Mouse (Mus musculus) kidney, adult 2 months (tissue): ENCODE results near the gene Slc27a3. TPM values are rescaled to one million over a fixed set of nuclear protein-coding genes. Genes with fewer than 3 reads are reported as not detected.

ENCODE experiments used
- DNase-seq: peaks from one replicate; pipeline ENCODE4 v3.0.0; 2021
- H3K27ac ChIP-seq: fragments of 200-500 bp; 2 replicates; pipeline ENCODE4 v1.5.1; 2012; ENCODE audit warnings: low read depth, low read length, control low read depth, inconsistent platforms; ENCODE audit not compliant: insufficient read depth
- H3K27me3 ChIP-seq: fragments of 200-500 bp; replicated peaks from 2 replicates; pipeline ENCODE4 v1.6.1; 2012; ENCODE audit warnings: mild to moderate bottlenecking, moderate library complexity, low read length, inconsistent platforms; ENCODE audit not compliant: control insufficient read depth, insufficient read depth
- H3K36me3 ChIP-seq: fragments of 200-500 bp; 2 replicates; pipeline ENCODE4 v1.6.1; 2012; ENCODE audit warnings: mild to moderate bottlenecking, moderate library complexity, low read length, inconsistent platforms; ENCODE audit not compliant: control insufficient read depth, insufficient read depth
- H3K4me1 ChIP-seq: fragments of 200-500 bp; 2 replicates; pipeline ENCODE4 v1.6.1; 2011; ENCODE audit warnings: low read length; ENCODE audit not compliant: control insufficient read depth, insufficient read depth
- H3K4me3 ChIP-seq: fragments of 200-500 bp; 2 replicates; pipeline ENCODE4 v1.5.1; 2011; ENCODE audit warnings: mild to moderate bottlenecking, low read depth, low read length, control low read depth; ENCODE audit not compliant: insufficient read depth
- CTCF ChIP-seq: fragments of 200-500 bp; conservative IDR thresholded peaks from 2 replicates; pipeline ENCODE4 v1.5.1; 2011; ENCODE audit warnings: low read depth, mild to moderate bottlenecking, control low read depth, low read length, moderate library complexity, mixed read lengths; ENCODE audit not compliant: insufficient read depth, insufficient read length
- POLR2A ChIP-seq: fragments of 200-500 bp; IDR thresholded peaks from one replicate; pipeline ENCODE4 v1.6.1; 2011; ENCODE audit warnings: low read depth, low read length, control low read depth
- WGBS: fragments of 180-500 bp; shearing (Covaris S2); methylation state at CpG from one replicate; pipeline ENCODE4 v1.1.7; 2018; 5-methylcytosine and 5-hydroxymethylcytosine counted together
- polyA plus RNA-seq: library from polyadenylated mRNA; depleted of rRNA; stranded (reverse); fragments of >200 nt; gene quantifications from 2 replicates; pipeline ENCODE4 v1.2.3, GENCODE M21; 2012

The Slc27a3 gene
- polyA plus RNA-seq, 1 experiment, result 12.9 TPM

DNA sequence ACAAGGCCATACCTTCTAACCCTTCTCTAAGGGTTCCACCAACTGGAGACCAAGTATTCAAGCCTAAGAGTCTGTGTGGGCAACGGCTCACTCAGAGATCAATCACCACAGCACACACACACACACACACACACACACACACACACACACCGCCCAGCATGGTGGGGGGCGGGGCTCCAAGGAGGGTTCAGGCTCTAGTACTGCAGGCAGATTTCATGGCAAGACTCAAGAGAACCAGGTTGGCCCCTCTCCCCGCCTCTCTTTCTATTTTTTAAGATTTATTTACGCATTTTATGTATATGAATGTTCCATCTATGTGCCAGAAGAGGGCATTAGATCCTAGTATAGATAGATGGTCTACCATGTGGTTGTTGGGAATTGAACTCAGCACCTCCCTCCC lies 16.9 kb downstream of the Slc27a3 start:
- 50% methylated on average over 5 of the region's 5 CpGs for WGBS

GRCm38 (mm10) chr3:90371857-90372256 lies 17.9 kb downstream of the Slc27a3 start:
- H3K27me3 ChIP-seq, result no peaks in the 10 kb centered on the region
- no peak overlapping the region for H3K4me3 ChIP-seq
- TF ChIP-seq POLR2A, result no peak
- TF ChIP-seq CTCF, result no peak
- H3K36me3 ChIP-seq, result no peaks in the 10 kb centered on the region
- no peak for DNase-seq
- no peak overlapping the region for H3K27ac ChIP-seq
- no peaks in the 10 kb centered on the region for H3K4me1 ChIP-seq
- WGBS, result 71% methylated on average over 7 of the region's 7 CpGs

More for the DNA sequence above, 16.9 kb downstream of the Slc27a3 start:
- H3K4me1 ChIP-seq, result no peaks in the 10 kb centered on the region
- no peak overlapping the region for H3K27ac ChIP-seq
- no peak for TF ChIP-seq CTCF
- TF ChIP-seq POLR2A, result no peak
- DNase-seq, result no peak
- H3K4me3 ChIP-seq, result no peak overlapping the region
- H3K36me3 ChIP-seq, result no peaks in the 10 kb centered on the region
- H3K27me3 ChIP-seq, result no peaks in the 10 kb centered on the region

DNA sequence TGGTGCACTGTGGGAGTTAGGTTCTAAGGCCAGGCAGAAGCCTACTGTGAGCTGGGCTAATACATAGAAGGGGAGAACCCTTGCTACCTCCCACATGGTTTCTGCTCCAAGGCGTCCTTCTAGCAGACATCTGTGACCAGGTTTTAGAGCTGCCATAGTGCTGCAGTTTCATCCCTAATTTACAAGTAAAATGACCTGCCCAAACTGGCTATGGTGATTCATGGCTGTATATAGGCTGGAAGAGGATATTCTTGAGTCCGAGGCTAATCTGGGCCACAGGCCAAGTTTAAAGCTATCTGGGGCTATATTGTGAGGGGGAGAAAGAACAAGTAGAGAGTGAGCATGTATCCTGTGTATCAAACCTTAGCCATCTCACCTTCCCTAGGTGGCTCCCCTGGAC lies 20.7 kb downstream of the Slc27a3 start:
- Histone ChIP-seq H3K27ac (no peak overlapping the region), H3K4me3 (no peak overlapping the region), H3K36me3 (no peaks in the 10 kb centered on the region), H3K27me3 (no peaks in the 10 kb centered on the region), H3K4me1 (no peaks in the 10 kb centered on the region)
- WGBS, result 40% methylated on average over 2 of the region's 2 CpGs
- DNase-seq, result no peak
- TF ChIP-seq CTCF, result no peak
- TF ChIP-seq POLR2A, result no peak

DNA sequence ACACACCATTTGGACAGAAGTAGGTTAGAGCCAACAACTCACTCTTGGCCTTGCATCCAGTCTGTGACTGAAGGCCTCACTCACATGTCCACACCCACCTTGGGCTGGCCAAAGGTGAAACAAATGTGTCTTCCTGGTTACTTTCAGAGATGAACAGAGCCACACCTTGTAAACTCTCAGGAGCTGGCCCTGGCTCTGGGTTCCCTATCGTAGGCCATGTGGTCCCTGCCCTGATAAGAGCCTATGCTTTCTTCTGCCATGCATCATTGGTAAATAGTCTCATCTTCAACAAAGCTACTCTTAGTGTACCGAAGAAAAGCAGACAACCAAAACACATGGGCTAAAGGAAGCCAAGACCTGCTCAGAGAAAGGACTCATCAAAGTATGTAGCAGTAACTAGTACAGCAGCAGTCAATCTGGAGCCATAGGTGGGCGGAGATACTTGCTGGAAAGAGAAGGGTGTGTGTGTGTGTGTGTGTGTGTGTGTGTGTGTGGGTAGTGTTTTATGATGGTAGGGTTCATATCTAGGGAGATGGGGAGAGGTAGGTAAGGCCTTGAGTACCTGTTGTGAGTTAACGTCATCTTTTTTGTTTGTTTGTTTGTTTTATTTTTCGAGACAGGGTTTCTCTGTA lies 22.6 kb downstream of the Slc27a3 start:
- no peak for TF ChIP-seq CTCF
- no peak for TF ChIP-seq POLR2A
- DNase-seq, result no peak
- Histone ChIP-seq H3K36me3 (no peaks in the 10 kb centered on the region), H3K4me1 (no peaks in the 10 kb centered on the region), H3K4me3 (no peak overlapping the region), H3K27me3 (no peaks in the 10 kb centered on the region), H3K27ac (no peak overlapping the region)
- 91% methylated on average over 5 of the region's 5 CpGs for WGBS

DNA sequence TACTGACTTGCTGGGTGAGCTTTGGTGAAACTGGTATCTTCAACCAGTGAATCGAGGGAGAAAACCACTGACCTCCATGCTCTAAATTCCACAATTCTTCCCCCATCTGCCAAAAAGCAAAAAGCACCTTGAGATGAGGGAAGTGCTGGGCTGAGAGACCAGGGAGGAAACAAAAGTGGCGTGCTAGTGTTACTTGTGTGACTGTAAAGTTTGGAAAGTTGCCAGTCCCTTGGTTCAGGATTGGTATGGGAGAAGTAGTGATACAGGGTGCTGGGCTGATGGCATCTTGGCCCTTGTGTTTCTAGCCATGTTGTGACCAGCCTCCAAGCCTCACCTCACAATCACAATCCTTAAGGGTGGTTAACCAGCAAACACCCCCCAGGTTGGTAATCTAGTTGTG lies 27.4 kb downstream of the Slc27a3 start:
- H3K27ac ChIP-seq, result no peak overlapping the region
- WGBS, result 75% methylated on average over 2 of the region's 2 CpGs

GRCm38 (mm10) chr3:90361476-90361875 lies 28.3 kb downstream of the Slc27a3 start:
- Histone ChIP-seq H3K27ac (no peak overlapping the region), H3K4me3 (no peak overlapping the region), H3K27me3 (no peaks in the 10 kb centered on the region), H3K36me3 (peaks cover 6% of the 10 kb centered on the region), H3K4me1 (no peaks in the 10 kb centered on the region)
- WGBS, result 85% methylated on average over 4 of the region's 4 CpGs
- no peak for TF ChIP-seq POLR2A
- no peak for TF ChIP-seq CTCF
- DNase-seq, result no peak

More for the DNA sequence above, 27.4 kb downstream of the Slc27a3 start:
- Histone ChIP-seq H3K4me3 (no peak overlapping the region), H3K36me3 (peaks cover 6% of the 10 kb centered on the region), H3K27me3 (no peaks in the 10 kb centered on the region), H3K4me1 (no peaks in the 10 kb centered on the region)
- DNase-seq, result no peak
- no peak for TF ChIP-seq POLR2A
- no peak for TF ChIP-seq CTCF

DNA sequence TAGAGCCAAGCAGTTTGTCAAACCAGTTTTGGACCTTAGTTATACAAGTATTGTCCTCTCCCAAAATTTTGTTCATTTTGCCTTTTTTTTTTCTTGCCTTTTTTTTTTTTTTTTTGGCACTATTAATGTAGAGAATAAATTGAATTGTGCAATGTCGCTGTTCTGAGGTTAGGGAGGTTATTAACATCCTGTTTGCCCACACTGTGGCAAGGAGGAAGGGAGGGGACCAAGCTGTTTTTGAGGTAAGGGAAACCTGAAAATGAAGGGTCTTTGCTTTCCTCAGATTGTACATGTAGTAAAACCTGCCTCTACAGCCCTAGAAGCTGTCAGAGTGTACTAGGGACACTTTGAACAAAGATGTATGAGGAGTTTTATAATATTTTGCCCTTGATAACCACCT lies 30.5 kb downstream of the Slc27a3 start:
- peaks cover 11% of the 10 kb centered on the region for H3K36me3 ChIP-seq
- no peaks in the 10 kb centered on the region for H3K27me3 ChIP-seq
- no peak overlapping the region for H3K27ac ChIP-seq
- no peak overlapping the region for H3K4me3 ChIP-seq
- no peaks in the 10 kb centered on the region for H3K4me1 ChIP-seq
- 68% methylated on average over 1 of the region's 1 CpGs for WGBS
- TF ChIP-seq POLR2A (no peak), CTCF (no peak)
- no peak for DNase-seq
